Mouse (Mus musculus) layer of hippocampus, postnatal 25 days (tissue): Measurements from ENCODE around the gene Gm11213. TPM values are rescaled to one million over a fixed set of nuclear protein-coding genes. Genes with fewer than 3 reads are reported as not detected.

Source experiments
- DNase-seq, 2 experiments: peaks; one replicate each; pipeline ENCODE4 v3.0.0; 2022; ENCODE audit warnings: mixed read lengths in 2 of 2, low spot score in 1 of 2; ENCODE audit errors: extremely low spot score in 1 of 2
- total RNA-seq, 2 experiments: library from RNA; stranded (reverse); gene quantifications; 2 replicates each; pipeline ENCODE4 v1.2.3; 2021

Gene Gm11213
- total RNA-seq, 2 experiments from 2014 or later = not detected

DNA sequence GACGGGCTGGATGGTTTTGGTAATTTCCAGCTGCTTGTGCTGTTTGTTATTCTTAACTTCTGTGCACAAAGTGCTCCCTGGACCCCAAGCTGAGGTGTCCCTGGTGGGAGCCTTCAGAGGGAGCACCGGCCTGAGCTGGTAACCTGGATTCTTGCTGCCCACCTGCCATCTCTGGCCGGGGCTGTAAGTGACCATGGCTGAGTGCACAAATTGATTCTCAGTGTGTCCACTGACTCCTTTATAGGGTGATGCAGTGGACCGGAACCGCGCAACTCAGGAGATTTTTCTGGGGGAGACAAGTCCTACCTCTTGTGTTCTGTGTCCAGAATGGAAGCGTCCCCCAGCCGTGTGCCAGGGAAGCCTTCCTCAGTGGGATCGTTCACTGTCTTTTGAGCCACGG is 19.8 kb downstream of the Gm11213 start:
- no peak for DNase-seq

- no peak for DNase-seq
Measured at GRCm38 (mm10) chr4:63582580-63582979, 22.5 kb downstream of the Gm11213 start.

- no peak for DNase-seq
Measured at GRCm38 (mm10) chr4:63580078-63580477, 25.0 kb downstream of the Gm11213 start.

DNA sequence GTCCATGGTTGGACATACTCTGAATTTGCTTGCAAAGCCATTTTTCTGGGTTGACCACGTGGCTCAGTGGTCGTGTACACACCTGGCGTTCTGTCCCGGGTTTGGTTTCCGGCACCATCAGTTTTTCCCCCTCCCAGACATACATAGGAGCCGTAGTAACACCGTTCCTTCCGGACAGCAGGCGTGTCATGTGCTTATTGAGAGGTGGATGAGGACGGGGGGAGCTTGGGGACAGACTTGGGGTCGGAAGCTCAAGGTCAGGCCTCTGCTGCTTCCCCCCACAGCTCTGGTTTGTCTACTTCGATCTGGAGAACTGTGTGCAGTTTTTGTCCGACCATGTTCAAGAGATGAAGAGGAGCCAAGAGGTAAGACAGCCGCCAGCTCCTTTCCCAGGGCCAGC is 25.4 kb downstream of the Gm11213 start:
- no peak for DNase-seq

GRCm38 (mm10) chr4:63572621-63573020 is 32.4 kb downstream of the Gm11213 start:
- DNase-seq = no peak

GRCm38 (mm10) chr4:63570208-63570781 is 34.8 kb downstream of the Gm11213 start:
- no peak for DNase-seq

DNA sequence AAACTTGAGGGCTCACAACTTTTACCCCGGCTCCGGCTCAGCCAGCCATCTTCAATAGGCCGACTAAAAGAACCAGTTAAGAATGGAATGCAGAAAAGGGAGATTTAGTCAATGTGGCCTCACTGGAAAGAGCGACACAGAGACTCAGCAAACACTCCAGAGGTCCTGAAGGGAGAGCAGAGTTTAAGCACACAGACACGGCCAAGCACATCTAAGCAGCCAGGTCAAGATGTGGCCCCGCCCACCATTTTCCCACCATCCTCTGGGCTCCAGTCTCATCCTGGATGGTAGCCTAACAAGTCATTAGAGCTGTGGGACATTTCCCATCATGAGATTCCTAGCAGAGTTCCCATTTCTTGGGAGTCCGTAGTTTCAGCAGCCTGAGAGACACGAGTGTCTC is 35.7 kb downstream of the Gm11213 start:
- DNase-seq = no peak

DNA sequence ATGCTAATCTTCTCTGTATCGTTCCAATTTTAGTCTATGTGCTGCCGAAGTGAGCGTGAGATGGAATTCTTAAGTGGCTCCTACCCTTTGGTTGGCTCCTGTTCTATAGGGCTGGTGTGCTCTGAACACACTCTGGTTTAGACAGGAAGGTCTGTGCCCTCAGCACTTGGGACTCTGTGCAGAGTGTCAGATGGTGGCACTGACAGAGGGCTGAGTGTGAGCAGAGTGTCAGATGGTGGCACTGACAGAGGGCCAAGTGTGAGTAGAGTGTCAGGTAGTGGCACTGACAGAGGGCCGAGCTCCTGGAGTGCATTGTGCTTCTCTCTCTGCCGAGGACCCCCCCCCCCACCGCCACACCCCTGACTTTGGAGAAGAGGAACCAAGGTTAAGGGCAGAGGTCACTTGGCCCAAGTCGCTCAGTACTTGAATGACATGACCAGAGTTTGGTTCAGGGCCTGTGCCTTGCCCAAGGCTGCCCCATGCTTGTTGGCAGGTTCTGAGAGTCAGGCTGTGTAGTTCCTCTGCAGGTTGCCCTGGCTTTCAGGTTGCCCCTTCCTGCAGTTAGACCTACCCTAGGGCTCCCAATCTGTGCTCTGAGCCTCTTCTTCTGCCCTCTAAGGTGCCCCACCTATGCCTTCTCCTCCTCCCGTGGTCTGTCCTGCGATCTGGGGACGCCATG is 37.2 kb downstream of the Gm11213 start:
- DNase-seq = no peak

- DNase-seq = no peak
Measured at GRCm38 (mm10) chr4:63562742-63563141, 42.3 kb downstream of the Gm11213 start.

DNA sequence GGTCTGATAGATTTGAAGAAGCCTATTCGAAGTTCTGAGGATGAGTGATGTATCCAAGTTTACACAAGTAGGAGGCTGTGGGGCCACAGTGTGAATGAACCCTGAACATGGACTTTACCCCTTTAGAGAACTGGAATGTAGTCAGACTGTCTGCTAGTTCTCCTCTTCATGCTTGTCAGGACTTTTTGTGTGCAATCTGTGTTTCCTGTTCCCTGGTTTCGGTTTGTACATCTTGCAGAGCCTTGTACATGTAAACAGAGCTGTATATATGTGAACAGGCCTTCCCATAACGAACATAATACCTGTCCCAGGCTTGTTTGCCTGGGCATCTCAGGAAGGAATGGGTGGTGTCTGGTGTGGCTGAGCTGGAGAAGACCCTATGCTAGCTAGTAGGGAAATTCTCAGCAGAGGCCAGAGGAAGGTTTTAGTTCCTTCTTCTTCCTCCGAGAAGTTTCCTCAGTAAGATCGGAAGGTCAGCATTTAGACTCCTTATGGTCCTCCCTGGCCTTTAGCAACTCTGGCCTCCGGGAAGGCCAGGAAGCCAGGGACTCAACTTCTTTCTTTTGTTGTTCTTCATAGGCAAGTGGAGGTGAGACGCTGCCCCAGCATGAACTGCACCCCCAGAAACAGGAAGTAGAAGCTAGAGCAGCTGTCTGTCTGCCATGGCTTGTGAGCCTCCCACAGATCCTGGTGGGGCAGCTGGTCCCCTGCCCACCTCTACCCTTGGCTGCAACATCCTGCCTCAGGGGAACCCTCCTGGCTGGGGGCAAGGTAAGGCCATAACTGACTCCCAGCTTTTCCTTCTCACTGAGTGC is 43.0 kb downstream of the Gm11213 start:
- no peak for DNase-seq

DNA sequence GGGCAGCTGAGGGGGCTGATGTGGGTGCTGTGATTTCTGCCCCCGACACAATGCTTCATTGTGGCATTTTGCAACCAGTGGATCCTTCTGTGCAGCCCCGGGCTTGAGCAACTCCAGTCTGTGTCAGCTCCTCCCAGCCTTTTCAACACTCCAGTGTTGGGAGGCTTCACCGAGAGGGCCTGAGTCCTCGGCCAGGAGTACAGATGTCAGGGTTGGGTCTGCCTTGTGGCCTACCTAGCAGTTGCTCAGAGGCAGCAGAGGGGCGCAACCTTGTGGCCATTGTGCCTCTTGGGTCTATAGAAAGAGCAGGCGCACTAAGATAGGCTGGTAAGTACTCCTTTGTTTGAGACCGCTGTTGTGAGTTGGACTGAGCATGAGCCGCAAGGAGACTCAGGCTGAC is 45.0 kb downstream of the Gm11213 start:
- no peak for DNase-seq

DNA sequence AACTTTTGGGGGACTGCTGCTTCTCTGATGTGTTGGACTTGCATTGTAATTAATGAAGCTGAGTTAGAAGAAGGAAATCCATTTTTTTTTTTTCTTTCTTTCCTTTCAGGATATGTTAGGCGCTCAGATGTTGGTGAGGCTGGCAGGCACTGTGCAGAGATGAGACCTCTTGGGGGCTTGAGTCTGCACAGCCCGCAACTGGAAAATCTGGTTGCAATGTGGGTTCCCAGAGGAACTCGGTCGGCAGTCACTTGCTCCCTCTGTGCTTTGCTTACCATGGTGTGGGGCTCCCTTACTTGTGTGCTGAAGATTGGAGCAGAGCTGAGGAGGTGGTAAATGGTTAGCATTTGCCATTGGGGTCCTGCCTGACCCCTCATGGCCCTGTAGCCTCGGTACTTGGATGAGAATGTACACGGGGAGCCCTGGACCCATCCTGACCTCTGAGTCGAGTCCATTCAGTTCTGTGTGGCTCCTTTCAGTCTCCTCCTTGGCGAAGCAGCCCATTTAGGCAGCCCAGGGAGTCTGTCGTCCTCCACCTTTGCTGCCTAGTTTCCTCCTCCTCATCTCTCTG is 45.8 kb downstream of the Gm11213 start:
- DNase-seq = no peak

GRCm38 (mm10) chr4:63558407-63559081 is 46.5 kb downstream of the Gm11213 start, which contains the start of gene Tmem268:
Gene Tmem268, plus strand, starts transcription at chr4:63558781.
- peak; percentile 49 to 60 for DNase-seq

- DNase-seq = no peak
Measured at GRCm38 (mm10) chr4:63557124-63558059, 47.7 kb downstream of the Gm11213 start.

DNA sequence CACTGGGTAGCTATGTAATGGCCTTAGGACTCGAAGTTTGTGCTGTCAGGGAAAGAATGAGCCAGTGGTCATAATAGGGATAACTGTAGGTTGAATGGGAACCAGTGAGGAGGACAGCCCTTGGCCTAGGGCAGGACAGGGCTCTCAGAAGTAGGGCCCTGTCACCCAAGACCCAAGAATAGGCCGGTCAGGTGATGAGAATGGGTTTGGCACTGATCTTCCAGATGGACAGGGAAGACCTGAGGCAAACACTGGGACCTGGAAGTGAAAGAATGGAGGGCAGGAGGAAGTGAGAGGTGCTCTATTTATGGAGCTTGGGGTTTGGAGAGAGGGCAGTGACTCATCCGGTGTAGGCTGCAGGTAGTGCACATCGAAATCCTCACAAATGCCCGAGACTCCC is 48.4 kb downstream of the Gm11213 start:
- DNase-seq = no peak

GRCm38 (mm10) chr4:63555111-63555510 is 50.0 kb downstream of the Gm11213 start:
- DNase-seq = no peak

DNA sequence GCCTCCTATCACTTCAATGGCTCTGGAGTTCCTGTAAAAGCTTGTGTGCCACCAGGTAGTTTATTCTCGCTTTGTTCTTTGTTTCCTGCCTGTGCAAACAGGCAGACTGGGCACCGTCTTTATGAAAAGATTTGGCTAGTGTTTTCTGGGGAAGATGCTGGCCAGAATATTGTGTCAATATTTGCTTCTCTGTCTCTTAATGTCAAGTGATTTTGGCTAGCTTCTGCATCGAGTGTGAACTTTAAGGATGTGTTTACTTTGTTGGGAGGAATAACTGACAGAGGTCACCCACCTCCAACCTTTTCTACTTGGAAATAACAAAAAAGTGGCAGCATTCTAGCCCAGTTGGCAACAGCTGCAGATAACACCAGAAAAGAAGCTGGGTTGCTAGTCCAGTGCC is 50.4 kb downstream of the Gm11213 start:
- DNase-seq = no peak

- no peak for DNase-seq
Measured at GRCm38 (mm10) chr4:63553789-63554576, 51.1 kb downstream of the Gm11213 start.

DNA sequence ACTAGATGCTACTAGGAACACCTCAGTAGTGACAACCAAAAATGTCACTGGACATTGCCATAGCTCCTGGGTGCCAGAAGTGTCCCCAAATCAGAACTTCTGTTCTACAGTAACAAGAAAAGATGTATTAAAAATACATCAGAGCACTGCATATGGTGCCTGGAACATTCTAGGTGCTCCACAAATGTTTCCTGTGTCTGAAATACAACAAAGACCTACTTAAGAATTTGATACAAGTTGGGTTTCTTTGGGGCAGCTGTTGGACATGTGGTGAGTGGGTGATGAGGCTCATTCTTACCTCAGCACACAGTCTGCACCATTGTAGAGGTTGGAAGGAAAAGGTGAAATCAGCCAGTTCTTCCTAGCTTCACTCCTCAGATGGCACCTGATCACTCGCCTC is 52.2 kb downstream of the Gm11213 start:
- DNase-seq = no peak
